Comparison of ENCODE assay signal across 15 mouse cellular contexts in genomic region chr1:75844981-75845380, GRCm38 (mm10).
DNase-seq lines count a peak whose midpoint lies in the region; ATAC-seq and TF ChIP-seq lines count a peak whose summit lies in the region.
"Had no signal": no experiment of that assay in that cellular context is flagged by ENCODE, and none has a peak within 500 bp of the region (broad histone marks: within the 10 kb centered on the region; RNA-seq: fewer than 3 reads in every experiment).

No protein-coding gene starts in this region.

- H3K4me1 ChIP-seq in kidney, postnatal 0 days (replicated peaks; ENCODE audit: insufficient read depth, low read length), result no peaks in the 10 kb centered on the region
- H3K4me1 ChIP-seq in kidney, embryonic 16.5 days (ENCODE audit: insufficient read depth, low read length), result peaks cover 8% of the 10 kb centered on the region; the same call in 1 of the 2 replicates
- H3K4me1 ChIP-seq in forebrain, embryonic 15.5 days, result peaks cover 13% of the 10 kb centered on the region
- peaks cover 13% of the 10 kb centered on the region; the same call in 1 of the 2 replicates for H3K4me1 ChIP-seq in midbrain, embryonic 15.5 days
- H3K4me1 ChIP-seq in intestine, embryonic 16.5 days (ENCODE audit: control insufficient read depth, insufficient read depth, low read length), result no peaks in the 10 kb centered on the region
- no peaks in the 10 kb centered on the region for H3K4me1 ChIP-seq in lung, postnatal 0 days (ENCODE audit: insufficient read depth, low read depth, low read length)
- H3K4me1 ChIP-seq: liver, embryonic 15.5 days had no signal

- WGBS in kidney, postnatal 0 days, result 33% methylated on average over 7 of the region's 7 CpGs
- WGBS in kidney, embryonic 16.5 days, result 35% methylated on average over 7 of the region's 7 CpGs
- WGBS in forebrain, embryonic 15.5 days, result 24% methylated on average over 7 of the region's 7 CpGs
- 32% methylated on average over 7 of the region's 7 CpGs for WGBS in midbrain, embryonic 15.5 days
- 32% methylated on average over 7 of the region's 7 CpGs for whole genome bisulfite sequencing in intestine, embryonic 16.5 days
- 42% methylated on average over 7 of the region's 7 CpGs for WGBS in lung, postnatal 0 days

- no peak overlapping the region for H3K27ac ChIP-seq in kidney, postnatal 0 days
- no peak overlapping the region for H3K27ac ChIP-seq in kidney, embryonic 16.5 days (ENCODE audit: low read length)
- peak overlapping the region; percentile 23; the same call in 1 of the 2 replicates for H3K27ac ChIP-seq in forebrain, embryonic 15.5 days (replicated peaks)
- 0 out of 2 replicates have a peak overlapping the region, but pooled peaks have one; percentile 22 for H3K27ac ChIP-seq in midbrain, embryonic 15.5 days
- no peak overlapping the region for H3K27ac ChIP-seq in intestine, embryonic 16.5 days (ENCODE audit: low read length)
- no peak overlapping the region for H3K27ac ChIP-seq in lung, postnatal 0 days (ENCODE audit: low read length)
- H3K27ac ChIP-seq: heart, adult 2 months; left cerebral cortex, adult 2 months; liver, embryonic 15.5 days; neural tube, embryonic 12.5 days had no signal

- H3K36me3 ChIP-seq in kidney, postnatal 0 days (ENCODE audit: insufficient read depth, low read length), result no peaks in the 10 kb centered on the region
- no peaks in the 10 kb centered on the region for H3K36me3 ChIP-seq in kidney, embryonic 16.5 days (ENCODE audit: insufficient read depth, low read length)
- H3K36me3 ChIP-seq in forebrain, embryonic 15.5 days, result no peaks in the 10 kb centered on the region
- H3K36me3 ChIP-seq in midbrain, embryonic 15.5 days (replicated peaks), result no peaks in the 10 kb centered on the region
- no peaks in the 10 kb centered on the region for H3K36me3 ChIP-seq in intestine, embryonic 16.5 days (ENCODE audit: control insufficient read depth, insufficient read depth, low read length)
- no peaks in the 10 kb centered on the region for H3K36me3 ChIP-seq in lung, postnatal 0 days (ENCODE audit: insufficient read depth, low read length)
- H3K36me3 ChIP-seq: liver, embryonic 15.5 days; neural tube, embryonic 12.5 days had no signal

- TF ChIP-seq POLR2A in brain, embryonic 14.5 days (IDR thresholded peaks at IDR 0.05; ENCODE audit: borderline replicate concordance, extremely low read depth, insufficient read depth, insufficient read length, poor library complexity, severe bottlenecking), result no peak

- no peaks in the 10 kb centered on the region for H3K9me3 ChIP-seq in kidney, postnatal 0 days (replicated peaks; ENCODE audit: low read length)
- no peaks in the 10 kb centered on the region for H3K9me3 ChIP-seq in kidney, embryonic 16.5 days (ENCODE audit: low read length)
- H3K9me3 ChIP-seq in forebrain, embryonic 15.5 days, result no peaks in the 10 kb centered on the region
- H3K9me3 ChIP-seq in midbrain, embryonic 15.5 days, result no peaks in the 10 kb centered on the region
- no peaks in the 10 kb centered on the region for H3K9me3 ChIP-seq in intestine, embryonic 16.5 days (ENCODE audit: control insufficient read depth, low read length)
- H3K9me3 ChIP-seq in lung, postnatal 0 days (ENCODE audit: low read length), result no peaks in the 10 kb centered on the region
- H3K9me3 ChIP-seq: neural tube, embryonic 12.5 days had no signal

- no peak for TF ChIP-seq EP300 in lung, postnatal 0 days (IDR thresholded peaks at IDR 0.05)

- H3K27me3 ChIP-seq in kidney, postnatal 0 days (ENCODE audit: insufficient read depth, low read length), result no peaks in the 10 kb centered on the region
- H3K27me3 ChIP-seq in kidney, embryonic 16.5 days (ENCODE audit: insufficient read depth, low read length), result no peaks in the 10 kb centered on the region
- no peaks in the 10 kb centered on the region for H3K27me3 ChIP-seq in forebrain, embryonic 15.5 days
- no peaks in the 10 kb centered on the region; the same call in 1 of the 2 replicates for H3K27me3 ChIP-seq in midbrain, embryonic 15.5 days (replicated peaks)
- H3K27me3 ChIP-seq in intestine, embryonic 16.5 days (replicated peaks; ENCODE audit: control insufficient read depth, insufficient read depth, low read length), result no peaks in the 10 kb centered on the region
- no peaks in the 10 kb centered on the region for H3K27me3 ChIP-seq in lung, postnatal 0 days (replicated peaks; ENCODE audit: insufficient read depth, low read length)
- H3K27me3 ChIP-seq: liver, embryonic 15.5 days; neural tube, embryonic 12.5 days had no signal

- no peak overlapping the region for H3K4me3 ChIP-seq in kidney, postnatal 0 days (replicated peaks; ENCODE audit: low read depth, low read length)
- no peak overlapping the region for H3K4me3 ChIP-seq in kidney, embryonic 16.5 days (ENCODE audit: low read length)
- H3K4me3 ChIP-seq in forebrain, embryonic 15.5 days, result no peak overlapping the region
- no peak overlapping the region for H3K4me3 ChIP-seq in midbrain, embryonic 15.5 days
- no peak overlapping the region for H3K4me3 ChIP-seq in intestine, embryonic 16.5 days (ENCODE audit: low read length)
- no peak overlapping the region for H3K4me3 ChIP-seq in lung, postnatal 0 days (ENCODE audit: low read depth, low read length)
- H3K4me3 ChIP-seq: heart, adult 2 months; left cerebral cortex, adult 2 months; liver, embryonic 15.5 days; neural tube, embryonic 12.5 days had no signal

- ATAC-seq in kidney, postnatal 0 days (replicated peaks; ENCODE audit: low FRiP score, low read depth), result no peak
- ATAC-seq in kidney, embryonic 16.5 days (ENCODE audit: low FRiP score, low TSS enrichment), result no peak
- ATAC-seq in forebrain, embryonic 15.5 days (replicated peaks), result 0 out of 2 replicates have a peak, but pooled peaks have one; percentile 38
- no peak for ATAC-seq in midbrain, embryonic 15.5 days (replicated peaks)
- no peak for ATAC-seq in intestine, embryonic 16.5 days
- ATAC-seq in CD4-positive, CD25-positive, alpha-beta regulatory T cell, adult 4 months, result no peak
- no peak for ATAC-seq in lung, postnatal 0 days

- no peak overlapping the region for H3K4me2 ChIP-seq in kidney, postnatal 0 days (ENCODE audit: low read length)
- H3K4me2 ChIP-seq in kidney, embryonic 16.5 days (replicated peaks; ENCODE audit: low read depth, low read length), result no peak overlapping the region
- H3K4me2 ChIP-seq in forebrain, embryonic 15.5 days (replicated peaks), result no peak overlapping the region
- H3K4me2 ChIP-seq in midbrain, embryonic 15.5 days, result no peak overlapping the region
- H3K4me2 ChIP-seq in intestine, embryonic 16.5 days (ENCODE audit: low read depth, low read length), result no peak overlapping the region
- no peak overlapping the region for H3K4me2 ChIP-seq in lung, postnatal 0 days (replicated peaks; ENCODE audit: low read depth, low read length)
- H3K4me2 ChIP-seq: liver, embryonic 15.5 days; neural tube, embryonic 12.5 days had no signal

- DNase-seq in kidney, postnatal 0 days (ENCODE audit: low spot score), result peak; percentile 23
- peak; percentile 58 for DNase-seq in brain, embryonic 14.5 days (ENCODE audit: low read depth)
- no peak for DNase-seq in lung, postnatal 0 days (ENCODE audit: low spot score)
- DNase-seq: cerebellum, adult 11-12 months; heart, adult 2 months; kidney, postnatal 14 days; right cerebral cortex, postnatal 25 days had no signal

- TF ChIP-seq CTCF in kidney, postnatal 0 days (IDR thresholded peaks at IDR 0.05; ENCODE audit: low read depth), result no peak
- no peak for TF ChIP-seq CTCF in brain, embryonic 14.5 days (IDR thresholded peaks at IDR 0.05; ENCODE audit: borderline replicate concordance, extremely low read depth, insufficient read depth, insufficient read length)
- no peak for TF ChIP-seq CTCF in lung, postnatal 0 days (IDR thresholded peaks at IDR 0.05)

- no peak overlapping the region for H3K9ac ChIP-seq in kidney, postnatal 0 days (ENCODE audit: low read depth, low read length)
- no peak overlapping the region for H3K9ac ChIP-seq in kidney, embryonic 16.5 days (replicated peaks; ENCODE audit: low read length)
- no peak overlapping the region for H3K9ac ChIP-seq in forebrain, embryonic 15.5 days (replicated peaks)
- no peak overlapping the region for H3K9ac ChIP-seq in midbrain, embryonic 15.5 days
- H3K9ac ChIP-seq in intestine, embryonic 16.5 days (ENCODE audit: low read depth, low read length), result no peak overlapping the region
- H3K9ac ChIP-seq in lung, postnatal 0 days (replicated peaks; ENCODE audit: low read depth), result no peak overlapping the region
- H3K9ac ChIP-seq: liver, embryonic 15.5 days; neural tube, embryonic 12.5 days had no signal

Comparison
In these comparisons a context has a peak if more than half of its experiments do, and no peak if none do; other contexts are left out.
1. H3K27ac ChIP-seq: peak in forebrain, embryonic 15.5 days (single experiment) and midbrain, embryonic 15.5 days (single experiment); none in kidney, postnatal 0 days (single experiment), kidney, embryonic 16.5 days (single experiment), intestine, embryonic 16.5 days (single experiment) and lung, postnatal 0 days (single experiment).